Mouse (Mus musculus) pancreas, adult 10 weeks (tissue): ENCODE results near the gene Pdhb. TPM values are rescaled to one million over a fixed set of nuclear protein-coding genes. Genes with fewer than 3 reads are reported as not detected.

Experiments used
- polyA plus RNA-seq: library from polyadenylated mRNA; stranded (reverse); fragments of 350-450 nt; fragmentation: Illumina TruSeq; extraction: RNeasy Lipid Tissue Mini Kit (QIAGEN cat#74804); gene quantifications from one replicate; pipeline ENCODE4 v1.2.3, GENCODE M21; 2015; ENCODE audit warnings: low read depth, low replicate concordance; ENCODE audit not compliant: insufficient read depth

The Pdhb gene
- 35.8 TPM for polyA plus RNA-seq

GRCm38 (mm10) chr14:8172507-8173410, at the start of gene Pdhb:
Gene Pdhb, minus strand, starts transcription at chr14:8173025.

GRCm38 (mm10) chr14:8213803-8214224, 41.0 kb upstream of the Pdhb start, which contains the start of gene Kctd6:
Gene Kctd6, plus strand, starts transcription at chr14:8214140.

Other genes starting within 250 kb of the Pdhb start
- gene Gm45521, start 215.7 kb downstream of the Pdhb start, polyA plus RNA-seq: not detected
- gene Dnase1l3, start 178.5 kb downstream of the Pdhb start, polyA plus RNA-seq: 0.17 TPM
- 4.3 TPM for gene Abhd6, start 170.1 kb downstream of the Pdhb start, polyA plus RNA-seq
- 4.2 TPM for gene Rpp14, start 92.7 kb downstream of the Pdhb start, polyA plus RNA-seq
- gene Pxk, start 74.8 kb downstream of the Pdhb start, polyA plus RNA-seq: 8.1 TPM
- gene Kctd6, start 41.1 kb upstream of the Pdhb start, polyA plus RNA-seq: 7.1 TPM
- not detected for gene Acox2, start 86.3 kb upstream of the Pdhb start, polyA plus RNA-seq
- gene Fam107a, start 145.0 kb upstream of the Pdhb start, polyA plus RNA-seq: 1.9 TPM
- gene Oit1, start 205.7 kb upstream of the Pdhb start, polyA plus RNA-seq: not detected